Mouse (Mus musculus) MEL (cell line): ENCODE measurements around the gene Podxl2. TPM values are rescaled to one million over a fixed set of nuclear protein-coding genes. Genes with fewer than 3 reads are reported as not detected.

Source experiments
- DNase-seq: peaks from one replicate; pipeline ENCODE4 v3.0.0; 2011; ENCODE audit warnings: low read depth, low spot score
- H3K27ac ChIP-seq: 2 replicates; pipeline ENCODE4 v1.5.1; 2012; ENCODE audit warnings: low read depth, mild to moderate bottlenecking, control low read depth, low read length, moderate library complexity; ENCODE audit not compliant: control insufficient read depth
- H3K27me3 ChIP-seq, 2 experiments: fragments of 150-350 bp in 1 of 2; sonication (generic) in 1 of 2; 2 replicates each; pipeline ENCODE4 v1.6.1; 2012; ENCODE audit warnings: low read length in 2 of 2, mild to moderate bottlenecking in 2 of 2, improper control_type of control experiment in 1 of 2, moderate library complexity in 1 of 2; ENCODE audit not compliant: insufficient read depth in 2 of 2, control insufficient read depth in 1 of 2
- H3K36me3 ChIP-seq, 2 experiments: 2 replicates each; pipeline ENCODE4 v1.6.1; 2012 to 2014; ENCODE audit warnings: low read length in 2 of 2, improper control_type of control experiment in 1 of 2, inconsistent platforms in 1 of 2, mild to moderate bottlenecking in 1 of 2; ENCODE audit not compliant: insufficient read depth in 2 of 2, control insufficient read depth in 1 of 2
- H3K4me1 ChIP-seq, 2 experiments: fragments of 150-350 bp in 1 of 2; sonication (generic) in 1 of 2; 2 replicates each; pipeline ENCODE4 v1.6.1; 2012; ENCODE audit warnings: low read length in 2 of 2, improper control_type of control experiment in 1 of 2, mild to moderate bottlenecking in 1 of 2; ENCODE audit not compliant: insufficient read depth in 2 of 2, control insufficient read depth in 1 of 2
- H3K4me3 ChIP-seq, 2 experiments: fragments of 150-350 bp in 1 of 2; sonication (generic) in 1 of 2; 2 replicates each; pipeline ENCODE4 v1.5.1; 2012; ENCODE audit warnings: low read depth in 2 of 2, low read length in 2 of 2, mild to moderate bottlenecking in 2 of 2, moderate library complexity in 2 of 2, control low read depth in 1 of 2, improper control_type of control experiment in 1 of 2; ENCODE audit not compliant: control insufficient read depth in 1 of 2, insufficient read depth in 1 of 2
- H3K79me2 ChIP-seq: 2 replicates; pipeline ENCODE4 v1.6.1; 2012; ENCODE audit warnings: mild to moderate bottlenecking, low read length, moderate library complexity; ENCODE audit not compliant: control insufficient read depth, poor library complexity, insufficient read depth
- H3K9ac ChIP-seq: 2 replicates; pipeline ENCODE4 v1.6.1; 2012; ENCODE audit warnings: low read depth, mild to moderate bottlenecking, control low read depth, low read length, moderate library complexity; ENCODE audit not compliant: control insufficient read depth, poor library complexity, severe bottlenecking
- H3K9me3 ChIP-seq: fragments of 150-350 bp; sonication (generic); replicated peaks from 2 replicates; pipeline ENCODE4 v1.6.1; 2012; ENCODE audit warnings: mild to moderate bottlenecking, low read length, improper control_type of control experiment, moderate library complexity; ENCODE audit not compliant: insufficient read depth
- CHD1 ChIP-seq: IDR thresholded peaks from 2 replicates; pipeline ENCODE4 v1.6.1; 2012; ENCODE audit warnings: low read depth, mild to moderate bottlenecking, inconsistent platforms, low read length, improper control_type of control experiment
- CTCF ChIP-seq, 3 experiments: IDR thresholded peaks in 2 of 3; conservative IDR thresholded peaks in 1 of 3; 2 replicates each; pipeline ENCODE4 v1.5.1; 2011 to 2012; ENCODE audit warnings: low read length in 3 of 3, low read depth in 2 of 3, mild to moderate bottlenecking in 2 of 3, improper control_type of control experiment in 1 of 3, inconsistent platforms in 1 of 3, mixed read lengths in 1 of 3, moderate library complexity in 1 of 3; ENCODE audit not compliant: control insufficient read depth in 1 of 3, insufficient read depth in 1 of 3, poor library complexity in 1 of 3, severe bottlenecking in 1 of 3
- GATA1 ChIP-seq: IDR thresholded peaks from 2 replicates; pipeline ENCODE4 v1.6.1; 2011; ENCODE audit warnings: low read depth, low read length, improper control_type of control experiment
- KAT2A ChIP-seq: conservative IDR thresholded peaks from 2 replicates; pipeline ENCODE4 v1.6.1; 2012; ENCODE audit warnings: low read depth, low read length, improper control_type of control experiment, inconsistent platforms
- NELFE ChIP-seq: IDR thresholded peaks from 2 replicates; pipeline ENCODE4 v1.6.1; 2011; ENCODE audit warnings: low read depth, low read length, improper control_type of control experiment
- POLR2A ChIP-seq, 2 experiments: IDR thresholded peaks; 2 replicates each; pipeline ENCODE4 v1.6.1; 2011 to 2012; ENCODE audit warnings: low read length in 2 of 2, mild to moderate bottlenecking in 2 of 2, control low read depth in 1 of 2, improper control_type of control experiment in 1 of 2, low read depth in 1 of 2, moderate library complexity in 1 of 2; ENCODE audit not compliant: control insufficient read depth in 1 of 2, insufficient read depth in 1 of 2, poor library complexity in 1 of 2
- POLR2AphosphoS2 ChIP-seq: IDR thresholded peaks from 2 replicates; pipeline ENCODE4 v1.6.1; 2011; ENCODE audit warnings: low read length, improper control_type of control experiment
- RAD21 ChIP-seq: IDR thresholded peaks from 2 replicates; pipeline ENCODE4 v1.6.1; 2011; ENCODE audit warnings: mild to moderate bottlenecking, low read depth, low read length, improper control_type of control experiment
- SIN3A ChIP-seq: IDR thresholded peaks from 2 replicates; pipeline ENCODE4 v1.6.1; 2012; ENCODE audit warnings: low read length, improper control_type of control experiment, inconsistent platforms
- SMC3 ChIP-seq: IDR thresholded peaks from 2 replicates; pipeline ENCODE4 v1.6.1; 2011; ENCODE audit warnings: low read depth, low read length, improper control_type of control experiment
- TAL1 ChIP-seq: IDR thresholded peaks from 2 replicates; pipeline ENCODE4 v1.6.1; 2012; ENCODE audit warnings: mild to moderate bottlenecking, inconsistent platforms, low read length, moderate library complexity, mixed read lengths
- TBP ChIP-seq: IDR thresholded peaks from 2 replicates; pipeline ENCODE4 v1.8.0; 2011; ENCODE audit warnings: low read depth, low read length, improper control_type of control experiment
- TCF12 ChIP-seq: IDR thresholded peaks from 2 replicates; pipeline ENCODE4 v1.6.1; 2014; ENCODE audit warnings: low read depth, mild to moderate bottlenecking, inconsistent platforms, low read length, improper control_type of control experiment, moderate library complexity
- USF1 ChIP-seq: IDR thresholded peaks from 2 replicates; pipeline ENCODE4 v1.6.1; 2014; ENCODE audit warnings: low read depth, mild to moderate bottlenecking, inconsistent platforms, low read length, improper control_type of control experiment, moderate library complexity
- ZC3H11A ChIP-seq: IDR thresholded peaks from 2 replicates; pipeline ENCODE4 v1.6.1; 2012; ENCODE audit warnings: low read depth, mild to moderate bottlenecking, inconsistent platforms, low read length, improper control_type of control experiment
- ZKSCAN1 ChIP-seq: IDR thresholded peaks from 2 replicates; pipeline ENCODE4 v1.6.1; 2012; ENCODE audit warnings: low read depth, mild to moderate bottlenecking, inconsistent platforms, low read length, improper control_type of control experiment, moderate library complexity
- ZMIZ1 ChIP-seq: IDR thresholded peaks from 2 replicates; pipeline ENCODE4 v1.6.1; 2012; ENCODE audit warnings: low read depth, mild to moderate bottlenecking, inconsistent platforms, low read length, improper control_type of control experiment, moderate library complexity
- polyA plus RNA-seq, 2 experiments: library from polyadenylated mRNA; stranded (reverse) in 1 of 2; unstranded in 1 of 2; fragments of >175 nt in 1 of 2; fragments of >200 nt in 1 of 2; gene quantifications; 2 replicates each; pipeline versions ENCODE4 v1.2.1 to v1.2.4; 2012; ENCODE audit warnings: low replicate concordance in 2 of 2, low read depth in 1 of 2; ENCODE audit not compliant: insufficient read length in 2 of 2, insufficient read depth in 1 of 2, missing spikeins in 1 of 2
- total RNA-seq: library from RNA; depleted of rRNA; stranded (reverse); fragments of 300-350 nt; gene quantifications from 2 replicates; pipeline ENCODE4 v1.2.3, GENCODE M21; 2012

The Podxl2 gene
- total and polyA plus RNA-seq, 3 experiments = 0.10 TPM; not detected in 2

GRCm38 (mm10) chr6:88827395-88828205, 47.2 kb downstream of the Podxl2 start:
- Histone ChIP-seq H3K79me2 (no peaks in the 10 kb centered on the region), H3K36me3 (peaks cover 0 to 3% of the 10 kb centered on the region in 2 experiments; a peak in 1 of 4 replicates), H3K9me3 (no peaks in the 10 kb centered on the region), H3K27ac (no peak overlapping the region), H3K4me1 (peaks cover 4% of the 10 kb centered on the region in 2 experiments; a peak in 3 of 4 replicates), H3K27me3 (no peaks in the 10 kb centered on the region), H3K4me3 (no peak overlapping the region), H3K9ac (no peak overlapping the region)
- peak; percentile 50 for DNase-seq
- TF ChIP-seq KAT2A (no peak), CTCF (IDR thresholded peaks at IDR 0.05 in 2 of 3, conservative IDR thresholded peaks at IDR 0.05 in 1 of 3; ENCODE audit: control insufficient read depth in 1 of 3, insufficient read depth in 1 of 3, low read depth in 2 of 3, low read length in 3 of 3, poor library complexity in 1 of 3, severe bottlenecking in 1 of 3) (peak in 1 of 3 experiments; percentile 30; a peak in 2 of 6 replicates), NELFE (no peak)

DNA sequence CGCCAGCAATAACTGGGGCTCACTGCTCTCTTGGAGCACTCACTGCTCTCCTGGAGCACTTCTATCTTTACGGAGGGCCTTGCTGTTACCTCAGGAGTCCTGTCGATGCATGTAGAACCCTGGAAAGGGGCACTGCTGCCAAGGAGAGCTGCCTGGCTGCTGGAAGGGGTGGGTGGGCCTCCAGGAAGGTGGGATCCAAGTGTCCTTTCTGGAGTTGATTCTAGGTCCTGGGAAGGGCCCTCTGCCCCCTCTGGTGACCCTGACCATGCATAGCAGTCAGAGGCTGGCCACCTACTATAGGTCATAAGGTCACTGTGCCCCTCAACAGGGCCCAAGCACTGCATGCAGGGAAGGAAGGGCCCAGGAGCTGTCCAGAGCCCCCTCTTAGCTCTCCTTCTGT, 47.9 kb downstream of the Podxl2 start:
- H3K36me3 ChIP-seq = no peaks in the 10 kb centered on the region
- no peaks in the 10 kb centered on the region for H3K27me3 ChIP-seq
- H3K79me2 ChIP-seq = no peaks in the 10 kb centered on the region
- TF ChIP-seq USF1 (no peak), TBP (no peak), ZC3H11A (no peak), ZKSCAN1 (no peak)
- TF ChIP-seq, all 39 proteins: peak for 0
- Histone ChIP-seq H3K9me3 (no peaks in the 10 kb centered on the region), H3K4me3 (no peak overlapping the region), H3K9ac (no peak overlapping the region), H3K4me1 (no peaks in the 10 kb centered on the region), H3K27ac (no peak overlapping the region)
- no peak for DNase-seq

DNA sequence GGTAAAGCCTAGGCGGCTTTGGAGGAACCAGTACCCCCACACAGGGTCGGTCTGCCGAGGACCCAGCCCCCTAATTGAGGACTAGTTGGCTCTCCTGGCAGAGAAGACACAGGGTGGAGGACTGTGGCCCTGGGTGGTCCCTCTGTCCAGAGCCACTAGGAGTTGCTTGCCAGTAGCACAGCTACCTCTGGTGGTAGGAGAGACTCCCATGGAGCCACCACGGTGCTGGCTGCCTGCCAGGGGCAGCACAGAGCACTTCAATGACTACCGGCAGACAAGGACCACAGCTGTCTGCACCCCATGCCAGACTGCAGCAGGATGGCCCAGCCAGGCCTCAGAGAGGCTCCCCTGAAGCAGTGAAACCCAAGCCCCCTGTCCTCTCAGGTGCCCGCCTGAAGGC, 48.3 kb downstream of the Podxl2 start:
- H3K4me3 ChIP-seq = no peak overlapping the region
- TF ChIP-seq ZKSCAN1 = no peak
- TF ChIP-seq GATA1 = no peak
- TF ChIP-seq POLR2AphosphoS2 = no peak
- TF ChIP-seq POLR2A (IDR thresholded peaks at IDR 0.05; ENCODE audit: control insufficient read depth in 1 of 2, insufficient read depth in 1 of 2, low read depth in 1 of 2, low read length in 2 of 2, poor library complexity in 1 of 2) = no peak
- TF ChIP-seq CHD1 = no peak
- peak; percentile 44 for TF ChIP-seq SMC3
- TF ChIP-seq TAL1 = no peak
- TF ChIP-seq CTCF (IDR thresholded peaks at IDR 0.05 in 2 of 3, conservative IDR thresholded peaks at IDR 0.05 in 1 of 3; ENCODE audit: control insufficient read depth in 1 of 3, insufficient read depth in 1 of 3, low read depth in 2 of 3, low read length in 3 of 3, poor library complexity in 1 of 3, severe bottlenecking in 1 of 3) = peak; percentile 16 to 42 (median 37); a peak in 5 of 6 replicates
- no peak for TF ChIP-seq TCF12
- TF ChIP-seq SIN3A = no peak
- peak; percentile 29 for TF ChIP-seq RAD21
- TF ChIP-seq ZMIZ1 = no peak
- DNase-seq = peak; percentile 51
- no peak overlapping the region for H3K9ac ChIP-seq
- no peaks in the 10 kb centered on the region for H3K36me3 ChIP-seq
- H3K79me2 ChIP-seq = no peaks in the 10 kb centered on the region
- H3K27me3 ChIP-seq = no peaks in the 10 kb centered on the region
- H3K9me3 ChIP-seq = no peaks in the 10 kb centered on the region
- no peak overlapping the region for H3K27ac ChIP-seq
- no peaks in the 10 kb centered on the region for H3K4me1 ChIP-seq
